Mouse (Mus musculus) forebrain, embryonic 10.5 days (tissue): ENCODE results near the gene Rps18. TPM values are rescaled to one million over a fixed set of nuclear protein-coding genes. Genes with fewer than 3 reads are reported as not detected.

Source experiments
- DNase-seq: peaks from one replicate; pipeline ENCODE4 v3.0.0-alpha.2; 2017; ENCODE audit warnings: low spot score; ENCODE audit errors: extremely low spot score
- H3K27ac ChIP-seq: fragments of 300-500 bp; sonication (generic); 2 replicates; pipeline ENCODE4 v1.5.1; 2016; ENCODE audit warnings: mild to moderate bottlenecking
- H3K27me3 ChIP-seq: fragments of 300-500 bp; sonication (generic); 2 replicates; pipeline ENCODE4 v1.6.1; 2016; ENCODE audit warnings: mild to moderate bottlenecking; ENCODE audit not compliant: poor library complexity, severe bottlenecking
- H3K36me3 ChIP-seq: fragments of 300-500 bp; sonication (generic); replicated peaks from 2 replicates; pipeline ENCODE4 v1.6.1; 2016; ENCODE audit warnings: mild to moderate bottlenecking, moderate library complexity
- H3K4me1 ChIP-seq: fragments of 300-500 bp; sonication (generic); 2 replicates; pipeline ENCODE4 v1.6.1; 2016
- H3K4me3 ChIP-seq: fragments of 300-500 bp; sonication (generic); 2 replicates; pipeline ENCODE4 v1.5.1; 2016; ENCODE audit warnings: mild to moderate bottlenecking, moderate library complexity
- H3K9me3 ChIP-seq: fragments of 300-500 bp; sonication (generic); 2 replicates; pipeline ENCODE4 v1.6.1; 2016; ENCODE audit warnings: mild to moderate bottlenecking, moderate library complexity
- WGBS: fragments of 180-500 bp; shearing (Covaris S2); methylation state at CpG from one replicate; pipeline ENCODE4 v1.1.7; 2016; 5-methylcytosine and 5-hydroxymethylcytosine counted together
- polyA plus RNA-seq: library from polyadenylated mRNA; unstranded; fragments of >200 nt; fragmentation: Nextera tagmentation; extraction: Ambion mirVana; gene quantifications from 2 replicates; pipeline ENCODE4 v1.2.1, GENCODE M21; 2016

Rps18 gene
- polyA plus RNA-seq, 1 experiment from 2014 or later: 1,596 TPM

DNA sequence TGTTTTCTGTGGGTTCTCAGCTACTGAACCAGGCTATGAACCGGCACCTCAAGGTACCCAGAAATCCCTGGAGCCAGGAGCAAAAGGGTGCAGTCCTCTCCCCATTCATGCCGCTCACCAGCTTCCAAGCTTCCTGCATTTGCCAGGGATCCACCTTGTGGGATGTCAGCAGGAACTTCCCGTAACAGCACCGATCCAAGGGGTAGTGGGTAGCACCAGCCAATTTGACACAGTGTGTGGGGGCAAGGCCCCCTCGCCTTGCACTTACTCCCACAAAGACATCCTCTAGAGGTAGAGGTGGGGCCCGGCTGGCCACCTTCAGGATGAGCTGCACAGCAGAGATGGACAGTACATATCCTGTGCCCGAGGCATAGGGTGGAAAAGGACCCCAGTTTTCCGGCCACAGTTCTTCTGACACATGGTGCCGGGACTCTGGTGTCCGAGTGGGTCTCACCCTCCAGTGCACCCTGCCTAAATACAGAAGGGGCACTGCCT lies 5.6 kb downstream of the Rps18 start:
- H3K36me3 ChIP-seq: peaks cover 96% of the 10 kb centered on the region
- 78% methylated on average over 10 of the region's 10 CpGs for WGBS
- peaks cover 49% of the 10 kb centered on the region for H3K4me1 ChIP-seq
- peak overlapping the region; percentile 86 for H3K27ac ChIP-seq
- peak overlapping the region; percentile 56 for H3K4me3 ChIP-seq
- no peaks in the 10 kb centered on the region for H3K9me3 ChIP-seq
- no peak for DNase-seq
- H3K27me3 ChIP-seq: no peaks in the 10 kb centered on the region

DNA sequence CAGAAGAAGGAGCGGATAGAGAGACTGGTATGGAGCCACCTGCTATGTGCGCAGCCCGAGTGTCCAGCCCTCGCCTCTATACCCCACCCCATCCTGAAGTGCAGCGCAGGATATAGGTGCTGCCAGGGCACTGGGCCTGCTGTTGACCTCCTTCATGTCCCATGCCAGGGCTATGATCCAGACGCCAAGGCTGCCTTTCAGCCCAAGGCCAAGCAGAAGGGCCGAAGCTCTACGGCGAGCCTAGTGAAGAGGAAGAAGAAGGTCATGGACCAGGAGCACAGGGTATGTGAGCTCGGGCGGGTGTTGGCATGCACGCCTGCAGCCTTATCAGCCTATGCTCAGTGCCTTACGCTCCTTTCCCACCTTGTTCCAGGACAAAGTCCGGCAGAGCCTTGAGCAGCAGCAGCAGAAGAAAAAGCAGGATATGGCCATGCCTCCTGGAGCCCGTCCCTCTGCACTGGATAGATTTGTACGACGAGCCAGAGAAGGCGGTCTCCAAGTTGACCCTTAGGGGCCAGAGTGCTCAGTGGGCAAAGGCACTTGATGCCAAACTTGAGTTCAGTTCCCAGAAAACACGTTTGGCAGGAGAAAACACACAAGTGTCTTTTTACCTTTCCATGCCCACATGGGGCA lies 6.8 kb downstream of the Rps18 start:
- H3K36me3 ChIP-seq: peaks cover 98% of the 10 kb centered on the region

DNA sequence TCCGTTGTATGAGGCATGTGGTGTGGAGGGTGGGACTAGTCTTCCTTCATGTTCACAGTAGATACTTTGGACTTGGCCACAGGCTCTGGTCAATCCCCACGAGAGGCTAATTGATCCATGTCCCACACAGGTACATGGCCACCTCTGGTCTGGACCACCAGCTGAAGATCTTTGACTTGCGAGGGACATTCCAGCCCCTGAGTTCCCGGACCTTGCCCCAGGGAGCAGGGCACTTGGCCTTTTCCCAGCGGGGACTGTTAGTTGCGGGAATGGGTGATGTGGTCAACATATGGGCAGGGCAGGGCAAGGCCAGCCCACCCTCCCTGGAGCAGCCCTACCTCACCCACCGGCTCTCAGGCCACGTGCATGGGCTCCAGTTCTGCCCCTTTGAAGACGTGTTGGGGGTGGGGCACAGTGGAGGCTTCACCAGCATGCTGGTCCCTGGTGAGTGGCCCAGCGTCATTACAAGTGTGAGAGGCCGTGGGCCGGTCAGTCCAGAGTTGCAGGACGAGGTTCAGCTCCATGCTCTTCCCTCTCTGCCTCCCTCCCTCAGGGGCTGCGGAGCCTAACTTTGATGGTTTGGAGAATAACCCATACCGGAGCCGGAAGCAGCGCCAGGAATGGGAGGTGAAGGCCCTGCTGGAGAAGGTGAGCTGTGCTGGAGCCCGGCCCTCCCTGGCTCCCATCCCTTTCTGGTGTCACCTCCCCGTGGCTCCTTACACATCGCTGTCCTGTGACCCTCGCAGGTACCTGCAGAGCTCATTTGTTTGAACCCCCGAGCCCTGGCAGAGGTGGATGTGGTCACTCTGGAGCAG lies 7.5 kb downstream of the Rps18 start:
- no peak overlapping the region for H3K27ac ChIP-seq
- no peaks in the 10 kb centered on the region for H3K27me3 ChIP-seq
- H3K4me1 ChIP-seq: peaks cover 34% of the 10 kb centered on the region
- peaks cover 98% of the 10 kb centered on the region for H3K36me3 ChIP-seq
- no peaks in the 10 kb centered on the region for H3K9me3 ChIP-seq
- no peak for DNase-seq
- 91% methylated on average over 22 of the region's 22 CpGs for WGBS
- peak overlapping the region; percentile 10; the same call in 1 of the 2 replicates for H3K4me3 ChIP-seq

More for the DNA sequence above, 6.8 kb downstream of the Rps18 start:
- H3K4me1 ChIP-seq: peaks cover 41% of the 10 kb centered on the region
- no peak overlapping the region; the same call in 1 of the 2 replicates for H3K4me3 ChIP-seq
- no peak for DNase-seq
- 91% methylated on average over 19 of the region's 19 CpGs for WGBS
- H3K9me3 ChIP-seq: no peaks in the 10 kb centered on the region
- no peak overlapping the region for H3K27ac ChIP-seq
- no peaks in the 10 kb centered on the region for H3K27me3 ChIP-seq

DNA sequence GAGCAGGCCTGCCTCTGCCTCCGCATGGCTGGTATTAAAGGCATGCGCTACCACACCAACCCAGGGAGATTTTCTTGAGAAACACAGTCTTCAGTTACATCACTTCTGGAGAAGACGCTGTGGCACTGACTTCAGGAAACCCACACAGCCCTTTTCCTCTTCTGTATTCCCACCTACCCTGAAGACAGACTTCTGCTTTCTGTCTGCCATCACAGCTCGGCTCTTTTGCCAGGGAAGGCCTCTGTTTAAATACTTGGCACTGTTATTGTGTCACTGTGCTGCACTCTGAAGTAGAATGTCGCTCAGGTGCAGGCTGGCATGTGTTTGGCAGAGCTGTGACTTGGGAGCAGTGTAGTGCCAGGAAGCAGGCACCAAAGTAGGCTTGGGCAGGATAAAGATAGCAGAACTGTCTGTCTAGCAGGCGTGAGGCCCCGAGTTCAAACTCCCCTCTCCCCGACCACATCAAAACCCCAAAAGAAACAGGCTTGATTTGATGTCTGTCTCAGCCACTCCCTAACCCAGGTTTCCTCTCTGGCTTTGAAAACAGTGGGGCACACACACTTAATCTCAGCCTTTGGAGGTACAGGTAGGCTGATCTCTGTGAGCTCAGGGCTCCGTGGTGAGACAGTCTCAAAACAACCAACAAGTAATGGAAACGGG lies 8.2 kb downstream of the Rps18 start:
- no peak overlapping the region for H3K27ac ChIP-seq
- no peaks in the 10 kb centered on the region for H3K9me3 ChIP-seq
- peaks cover 26% of the 10 kb centered on the region for H3K4me1 ChIP-seq
- no peak for DNase-seq
- peaks cover 98% of the 10 kb centered on the region for H3K36me3 ChIP-seq
- 93% methylated on average over 10 of the region's 10 CpGs for WGBS
- 0 out of 2 replicates have a peak overlapping the region, but pooled peaks have one; percentile 10 for H3K4me3 ChIP-seq
- no peaks in the 10 kb centered on the region for H3K27me3 ChIP-seq

DNA sequence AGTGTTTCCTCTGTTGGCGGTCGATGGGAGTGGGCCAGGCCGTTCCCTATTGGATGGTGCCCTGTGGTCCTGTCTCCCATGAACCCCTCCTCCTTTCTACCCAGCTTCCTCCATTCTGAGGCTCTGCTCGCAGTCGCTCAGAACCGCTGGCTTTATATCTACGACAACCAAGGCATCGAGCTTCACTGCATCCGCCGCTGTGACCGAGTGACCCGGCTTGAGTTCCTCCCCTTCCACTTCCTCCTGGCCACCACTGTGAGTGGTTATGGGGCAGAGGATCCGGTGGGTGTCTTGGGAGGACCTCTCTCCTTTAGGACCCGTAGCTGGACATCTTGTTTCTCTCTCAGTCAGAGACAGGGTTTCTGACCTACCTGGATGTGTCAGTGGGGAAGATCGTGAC lies 12.3 kb downstream of the Rps18 start:
- Histone ChIP-seq H3K9me3 (no peaks in the 10 kb centered on the region), H3K27ac (no peak overlapping the region), H3K4me1 (peaks cover 26% of the 10 kb centered on the region), H3K4me3 (no peak overlapping the region), H3K36me3 (peaks cover 72% of the 10 kb centered on the region), H3K27me3 (no peaks in the 10 kb centered on the region)
- DNase-seq: no peak
- WGBS: 95% methylated on average over 15 of the region's 15 CpGs

DNA sequence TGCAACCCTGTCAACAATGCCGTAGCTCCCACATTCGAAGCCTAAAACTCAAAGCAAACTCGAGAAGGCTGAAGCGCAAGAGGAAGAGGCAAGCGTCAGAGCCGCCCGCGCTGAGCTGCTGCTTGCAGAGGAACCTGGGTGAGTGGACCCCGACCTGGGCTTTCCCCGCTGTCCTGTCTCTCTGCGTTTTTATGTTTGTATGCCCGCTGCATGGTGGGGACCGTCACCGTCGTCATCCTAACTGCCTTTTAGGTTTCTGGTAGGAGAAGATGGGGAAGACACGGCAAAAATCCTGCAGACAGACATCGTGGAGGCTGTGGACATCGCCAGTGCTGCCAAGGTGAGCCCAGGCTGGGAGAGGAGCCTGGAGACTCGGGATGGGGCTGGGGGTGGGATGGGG lies 14.4 kb downstream of the Rps18 start:
- peaks cover 26% of the 10 kb centered on the region for H3K4me1 ChIP-seq
- 63% methylated on average over 19 of the region's 19 CpGs for WGBS
- peaks cover 72% of the 10 kb centered on the region for H3K36me3 ChIP-seq
- H3K4me3 ChIP-seq: peak overlapping the region; percentile 96
- peak overlapping the region; percentile 89; the same call in 1 of the 2 replicates for H3K27ac ChIP-seq
- no peaks in the 10 kb centered on the region for H3K27me3 ChIP-seq
- DNase-seq: no peak
- H3K9me3 ChIP-seq: no peaks in the 10 kb centered on the region

DNA sequence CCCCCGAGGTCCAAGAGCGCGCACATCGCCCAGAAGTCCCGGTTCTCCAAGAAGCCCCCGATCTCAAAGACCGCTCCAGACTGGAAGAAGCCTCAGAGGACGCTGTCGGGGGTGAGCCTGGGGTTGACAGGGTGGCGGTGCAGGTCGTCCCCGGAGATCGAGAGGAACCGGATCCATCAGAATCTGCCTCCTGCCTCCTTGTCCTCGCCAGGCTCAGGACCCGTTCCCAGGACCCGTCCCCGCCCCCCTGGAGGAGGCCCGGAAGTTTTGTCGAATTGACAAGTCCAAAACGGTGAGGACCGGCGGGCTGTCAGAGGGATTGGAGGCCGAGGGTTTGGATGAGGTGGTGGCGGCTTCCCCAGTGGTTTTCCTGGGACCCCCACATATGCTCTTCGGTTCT lies 14.8 kb downstream of the Rps18 start:
- Histone ChIP-seq H3K27ac (peak overlapping the region; percentile 89), H3K27me3 (no peaks in the 10 kb centered on the region), H3K36me3 (peaks cover 72% of the 10 kb centered on the region), H3K4me1 (peaks cover 26% of the 10 kb centered on the region), H3K4me3 (peak overlapping the region; percentile 96), H3K9me3 (no peaks in the 10 kb centered on the region)
- WGBS: 3% methylated on average over 26 of the region's 26 CpGs
- DNase-seq: no peak

DNA sequence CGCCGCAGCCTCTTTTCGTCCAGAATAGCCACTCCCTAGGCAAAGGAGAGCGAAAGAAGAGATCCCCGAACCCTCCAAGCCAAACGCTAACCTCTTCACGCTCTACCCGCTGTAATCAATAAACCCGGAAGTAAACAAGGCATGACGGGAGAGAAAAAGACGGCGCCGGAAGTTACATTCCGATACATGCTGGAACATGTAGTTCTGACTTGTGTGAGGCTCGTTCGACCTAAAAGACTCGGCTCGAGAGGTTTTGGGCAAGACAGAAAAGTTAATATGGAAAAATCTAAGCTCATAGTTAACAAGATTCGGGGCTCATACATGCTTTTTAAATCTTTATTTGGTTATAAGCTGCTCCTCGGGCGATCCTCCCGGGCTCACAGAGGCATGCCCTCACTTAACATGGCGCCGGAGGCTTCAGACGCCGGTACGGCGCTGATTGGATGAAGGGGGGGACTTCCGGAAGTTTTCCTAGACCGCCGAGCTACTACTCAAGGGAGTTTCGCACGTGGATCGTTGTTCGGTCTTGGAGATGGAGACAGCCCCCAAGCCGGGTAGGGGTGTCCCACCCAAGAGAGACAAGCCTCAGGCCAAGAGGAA lies 15.5 kb downstream of the Rps18 start, which contains the start of the genes Pfdn6 and Wdr46:
Pfdn6 (minus strand) TSS at position 138 of the 600 bp plus-strand sequence.
Wdr46 (plus strand) TSS at position 455 of the 600 bp plus-strand sequence.
- peak within 1 kb of the TSS; percentile 96 for H3K4me3 ChIP-seq
- H3K27ac ChIP-seq: peak within 1 kb of the TSS; percentile 89
- H3K4me1 ChIP-seq: peaks cover 26% of the 10 kb centered on the region
- H3K27me3 ChIP-seq: no peaks in the 10 kb centered on the region
- H3K36me3 ChIP-seq: peaks cover 72% of the 10 kb centered on the region
- DNase-seq: peak; percentile 89
- no peaks in the 10 kb centered on the region for H3K9me3 ChIP-seq
- WGBS: under 1% methylated on average over 36 of the region's 36 CpGs

DNA sequence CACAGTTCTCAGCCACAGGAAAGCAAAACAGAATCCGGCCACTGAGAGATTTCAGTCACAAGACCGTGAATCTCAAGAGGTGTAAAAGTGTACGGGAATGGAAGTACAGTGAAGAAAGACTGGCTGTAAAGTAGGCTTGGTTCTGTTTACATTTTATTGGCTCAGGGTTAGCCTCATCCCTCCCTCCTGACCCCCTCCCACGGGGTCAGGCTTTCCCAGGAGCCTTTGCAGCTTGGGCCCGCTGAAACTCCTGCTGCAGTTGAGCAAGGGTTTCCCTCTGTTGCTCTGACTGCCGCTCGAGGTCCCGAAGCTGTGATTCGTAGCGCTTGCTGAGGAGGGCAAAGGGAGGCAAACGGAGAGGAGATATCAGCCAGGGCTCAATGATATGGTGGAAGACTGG lies 17.0 kb downstream of the Rps18 start:
- peaks cover 72% of the 10 kb centered on the region for H3K36me3 ChIP-seq
- no peaks in the 10 kb centered on the region for H3K9me3 ChIP-seq
- no peak overlapping the region for H3K27ac ChIP-seq
- 83% methylated on average over 11 of the region's 11 CpGs for WGBS
- peaks cover 26% of the 10 kb centered on the region for H3K4me1 ChIP-seq
- peak overlapping the region; percentile 96 for H3K4me3 ChIP-seq
- DNase-seq: no peak
- H3K27me3 ChIP-seq: no peaks in the 10 kb centered on the region

DNA sequence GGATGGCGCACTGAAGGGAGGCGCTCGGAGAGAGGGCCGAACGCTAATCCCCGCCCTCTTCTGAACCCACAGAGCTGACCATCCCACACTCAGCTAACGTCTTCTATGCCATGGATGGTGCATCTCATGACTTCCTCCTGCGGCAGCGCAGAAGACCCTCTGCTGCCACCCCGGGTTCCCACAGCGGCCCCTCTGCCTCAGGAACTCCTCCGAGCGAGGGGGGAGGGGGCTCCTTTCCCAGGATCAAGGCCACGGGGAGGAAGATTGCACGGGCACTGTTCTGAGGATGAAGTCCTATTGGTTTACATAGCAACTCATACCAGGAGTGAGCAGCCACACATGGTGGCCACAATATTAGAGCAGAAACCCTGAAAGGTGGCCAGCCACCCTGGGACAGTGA lies 18.8 kb downstream of the Rps18 start:
- no peaks in the 10 kb centered on the region for H3K27me3 ChIP-seq
- H3K36me3 ChIP-seq: peaks cover 72% of the 10 kb centered on the region

DNA sequence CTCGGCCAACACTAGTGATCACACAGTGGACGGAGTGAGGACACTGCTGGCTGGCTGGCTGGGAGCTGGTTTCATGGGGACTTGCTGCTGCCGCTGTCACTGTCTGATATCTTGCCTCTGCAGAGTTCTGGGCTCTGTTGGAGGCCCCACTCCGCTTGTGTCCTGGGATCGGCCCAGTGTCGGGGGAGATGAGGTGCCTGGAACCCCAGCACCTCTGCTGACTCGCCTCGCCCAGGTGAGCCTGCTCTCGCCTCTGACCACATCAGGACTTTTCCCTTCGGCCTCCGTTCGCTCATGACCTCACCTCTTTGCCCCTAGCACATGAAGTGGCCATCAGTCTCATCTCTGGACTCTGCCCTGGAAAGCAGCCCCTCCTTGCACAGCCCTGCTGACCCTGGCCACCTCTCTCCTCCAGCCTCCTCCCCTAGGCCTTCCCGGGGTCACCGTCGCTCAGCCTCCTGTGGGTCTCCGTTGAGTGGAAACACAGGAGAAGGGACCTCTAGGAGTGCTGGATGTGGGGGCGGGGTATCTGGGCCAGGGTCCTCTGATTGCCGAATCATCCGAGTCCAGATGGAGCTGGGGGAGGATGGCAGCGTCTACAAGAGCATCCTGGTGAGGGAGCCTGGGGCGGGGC lies 20.3 kb downstream of the Rps18 start:
- WGBS: 87% methylated on average over 21 of the region's 21 CpGs
- no peaks in the 10 kb centered on the region for H3K9me3 ChIP-seq
- peaks cover 71% of the 10 kb centered on the region for H3K36me3 ChIP-seq
- H3K4me3 ChIP-seq: peak overlapping the region; percentile 5; the same call in 1 of the 2 replicates
- no peak overlapping the region for H3K27ac ChIP-seq
- H3K27me3 ChIP-seq: peaks cover 4% of the 10 kb centered on the region; the same call in 1 of the 2 replicates
- peaks cover 36% of the 10 kb centered on the region for H3K4me1 ChIP-seq
- no peak for DNase-seq

More for the DNA sequence above, 18.8 kb downstream of the Rps18 start:
- Histone ChIP-seq H3K9me3 (no peaks in the 10 kb centered on the region), H3K4me3 (peak overlapping the region; percentile 12; the same call in 1 of the 2 replicates), H3K4me1 (peaks cover 35% of the 10 kb centered on the region), H3K27ac (no peak overlapping the region)
- WGBS: 87% methylated on average over 15 of the region's 15 CpGs
- no peak for DNase-seq

DNA sequence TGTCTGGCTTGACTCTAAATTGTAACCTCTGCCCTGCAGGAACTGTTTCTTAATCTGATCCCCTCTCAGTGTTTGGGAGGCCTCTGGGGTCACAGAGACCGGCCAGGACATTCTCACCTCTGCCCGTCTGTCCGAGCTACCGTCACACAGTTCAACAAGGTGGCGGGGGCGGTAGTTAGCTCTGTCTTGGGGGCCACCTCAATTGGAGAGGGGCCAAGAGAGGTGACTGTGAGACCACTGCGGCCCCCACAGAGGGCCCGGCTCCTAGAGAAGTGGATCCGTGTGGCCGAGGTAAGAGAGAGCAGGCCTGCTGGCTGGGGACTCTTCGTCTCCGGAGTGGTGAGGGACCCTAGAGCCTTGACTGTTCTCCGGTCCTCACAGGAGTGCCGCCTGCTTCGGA lies 22.8 kb downstream of the Rps18 start:
- peaks cover 43% of the 10 kb centered on the region for H3K4me1 ChIP-seq
- H3K4me3 ChIP-seq: peak overlapping the region; percentile 23
- H3K27me3 ChIP-seq: peaks cover 4% of the 10 kb centered on the region; the same call in 1 of the 2 replicates
- no peak for DNase-seq
- no peak overlapping the region for H3K27ac ChIP-seq
- peaks cover 60% of the 10 kb centered on the region for H3K36me3 ChIP-seq
- H3K9me3 ChIP-seq: no peaks in the 10 kb centered on the region
- 91% methylated on average over 15 of the region's 15 CpGs for WGBS
